Mouse (Mus musculus) left cerebral cortex, postnatal 25 days (tissue): ENCODE measurements around the gene Srl. TPM values are rescaled to one million over a fixed set of nuclear protein-coding genes. Genes with fewer than 3 reads are reported as not detected.

ENCODE experiments used
- DNase-seq, 2 experiments: peaks; one replicate each; pipeline ENCODE4 v3.0.0; 2022; ENCODE audit warnings: low spot score in 2 of 2, mixed read lengths in 1 of 2
- intact Hi-C: fragments of 180-260 bp; cut with DNase I; formaldehyde crosslinking; loops from one replicate; pipeline ENCODE4 v1.15.1; 2025
- total RNA-seq, 2 experiments: library from RNA; stranded (reverse); gene quantifications; 2 replicates each; pipeline ENCODE4 v1.2.3; 2021

The Srl gene
- total RNA-seq, 2 experiments from 2014 or later: 9.1 to 9.5 TPM

- intact Hi-C loops: no loop called here
- no peak for DNase-seq
These were observed 102.1 kb downstream of the Srl start for GRCm38 (mm10) chr16:4439302-4440066.

- intact Hi-C loops: no loop called here
These were observed 104.9 kb downstream of the Srl start for GRCm38 (mm10) chr16:4436738-4437137.

GRCm38 (mm10) chr16:4435371-4435770 is 106.2 kb downstream of the Srl start:
- intact Hi-C loops: no loop called here

More at GRCm38 (mm10) chr16:4436738-4437137, 104.9 kb downstream of the Srl start:
- no peak for DNase-seq

GRCm38 (mm10) chr16:4431841-4432240 is 109.8 kb downstream of the Srl start:
- DNase-seq: no peak
- intact Hi-C loops: loop anchor here (2.0 kb wide), 2 partner anchors 17 to 25 kb away; no protein-coding TSS in a partner anchor

More at GRCm38 (mm10) chr16:4435371-4435770, 106.2 kb downstream of the Srl start:
- DNase-seq: no peak

GRCm38 (mm10) chr16:4431013-4431412 is 110.6 kb downstream of the Srl start:
- intact Hi-C loops: loop anchor here (2.0 kb wide), 2 partner anchors 18 to 26 kb away; no protein-coding TSS in a partner anchor
- DNase-seq: peak in 1 of 2 experiments; percentile 59

GRCm38 (mm10) chr16:4430232-4430631 is 111.4 kb downstream of the Srl start:
- peak; percentile 13 to 93 for DNase-seq
- intact Hi-C loops: loop anchor here (2.0 kb wide), 2 partner anchors 19 to 27 kb away; no protein-coding TSS in a partner anchor

Other genes with a start within 250 kb of the Srl start
- gene Adcy9, start 121.3 kb downstream of the Srl start, total RNA-seq: 10 to 100 TPM; 66.7 to 67.7 TPM
- 1 to 10 TPM; 2.9 to 3.5 TPM for gene Tfap4, start 18.0 kb upstream of the Srl start, total RNA-seq
- gene Glis2, start 52.9 kb upstream of the Srl start, total RNA-seq: 10 to 100 TPM; 11.7 to 12.4 TPM
- gene Pam16, start 83.2 kb upstream of the Srl start, total RNA-seq: 10 to 100 TPM; 67.5 to 92.8 TPM
- 1 to 10 TPM; 7.5 to 9.9 TPM for gene Vasn, start 98.1 kb upstream of the Srl start, total RNA-seq
- 10 to 100 TPM; 62.2 to 63.3 TPM for gene Dnaja3, start 98.2 kb upstream of the Srl start, total RNA-seq
- 10 to 100 TPM; 82.0 to 92.7 TPM for gene Coro7, start 138.0 kb upstream of the Srl start, total RNA-seq
- 10 to 100 TPM in 1 of 2 experiments, 1 to 10 TPM in 1; 9.6 to 10.5 TPM for gene Nmral1, start 177.5 kb upstream of the Srl start, total RNA-seq
- gene Hmox2, start 184.5 kb upstream of the Srl start, total RNA-seq: 10 to 100 TPM; 79.0 to 80.3 TPM
- gene Cdip1, start 248.5 kb upstream of the Srl start, total RNA-seq: 100 to 1,000 TPM; 193 to 204 TPM